Mouse (Mus musculus) hindbrain, embryonic 11.5 days (tissue): ENCODE data around the gene Prr36. TPM values are rescaled to one million over a fixed set of nuclear protein-coding genes. Genes with fewer than 3 reads are reported as not detected.

Experiments used
- ATAC-seq: fragments of 200-750 bp; cut with Nextera tagmentation; 2 replicates; pipeline ENCODE4 v1.8.0; 2017; ENCODE audit warnings: mild to moderate bottlenecking, moderate TSS enrichment, moderate library complexity; ENCODE audit not compliant: low FRiP score
- DNase-seq: peaks from one replicate; pipeline ENCODE4 v3.0.0-alpha.2; 2015; ENCODE audit warnings: low spot score
- H3K27ac ChIP-seq: fragments of 300-500 bp; sonication (generic); 2 replicates; pipeline ENCODE4 v1.5.1; 2014; ENCODE audit warnings: mild to moderate bottlenecking, low read depth, low read length
- H3K27me3 ChIP-seq: fragments of 300-500 bp; sonication (generic); 2 replicates; pipeline ENCODE4 v1.6.1; 2014; ENCODE audit warnings: mild to moderate bottlenecking, low read length, moderate library complexity, mixed read lengths; ENCODE audit not compliant: control insufficient read depth, insufficient read depth
- H3K36me3 ChIP-seq: fragments of 300-500 bp; sonication (generic); 2 replicates; pipeline ENCODE4 v1.6.1; 2014; ENCODE audit warnings: mild to moderate bottlenecking, low read length, moderate library complexity, mixed read lengths; ENCODE audit not compliant: control insufficient read depth, insufficient read depth
- H3K4me1 ChIP-seq: fragments of 300-500 bp; sonication (generic); replicated peaks from 2 replicates; pipeline ENCODE4 v1.6.1; 2014; ENCODE audit warnings: low read length, mixed read lengths; ENCODE audit not compliant: control insufficient read depth, insufficient read depth
- H3K4me2 ChIP-seq: fragments of 300-500 bp; sonication (generic); replicated peaks from 2 replicates; pipeline ENCODE4 v1.6.1; 2014; ENCODE audit warnings: mild to moderate bottlenecking, low read depth, low read length
- H3K4me3 ChIP-seq: fragments of 300-500 bp; sonication (generic); 2 replicates; pipeline ENCODE4 v1.5.1; 2014; ENCODE audit warnings: low read depth, low read length
- H3K9ac ChIP-seq: fragments of 300-500 bp; sonication (generic); 2 replicates; pipeline ENCODE4 v1.6.1; 2014; ENCODE audit warnings: low read depth, low read length
- H3K9me3 ChIP-seq: fragments of 300-500 bp; sonication (generic); 2 replicates; pipeline ENCODE4 v1.6.1; 2016; ENCODE audit warnings: low read length; ENCODE audit not compliant: control insufficient read depth
- WGBS: fragments of 180-500 bp; shearing (Covaris S2); extraction: QIAGEN DNeasy Blood & Tissue Kit; methylation state at CpG from one replicate; pipeline ENCODE4 v1.1.7; 2014; 5-methylcytosine and 5-hydroxymethylcytosine counted together
- polyA plus RNA-seq: library from polyadenylated mRNA; unstranded; fragments of >200 nt; fragmentation: Nextera tagmentation; extraction: Ambion mirVana; gene quantifications from 2 replicates; pipeline ENCODE4 v1.2.1, GENCODE M21; 2014

The Prr36 gene
- polyA plus RNA-seq = 29.0 and 33.5 TPM in 2 replicates

GRCm38 (mm10) chr8:4216791-4217621, at the start of gene Prr36:
Gene Prr36 (minus strand): TSS chr8:4217459.
- H3K27ac ChIP-seq = peak within 1 kb of the TSS; percentile 83
- under 1% methylated on average over 39 of the region's 44 CpGs for WGBS
- H3K4me3 ChIP-seq = peak within 1 kb of the TSS; percentile 65
- peaks cover 2% of the 10 kb centered on the region; the same call in 1 of the 2 replicates for H3K27me3 ChIP-seq
- H3K4me2 ChIP-seq = peak within 1 kb of the TSS; percentile 78
- ATAC-seq (peak; percentile 92), DNase-seq (peak; percentile 87)
- no peaks in the 10 kb centered on the region for H3K9me3 ChIP-seq
- peaks cover 10% of the 10 kb centered on the region for H3K4me1 ChIP-seq
- H3K36me3 ChIP-seq = no peaks in the 10 kb centered on the region
- H3K9ac ChIP-seq = peak within 1 kb of the TSS; percentile 91

- Histone ChIP-seq H3K4me3 (no peak overlapping the region), H3K4me1 (no peaks in the 10 kb centered on the region), H3K4me2 (no peak overlapping the region), H3K36me3 (peaks cover 15% of the 10 kb centered on the region), H3K27ac (no peak overlapping the region), H3K9ac (no peak overlapping the region), H3K27me3 (no peaks in the 10 kb centered on the region), H3K9me3 (no peaks in the 10 kb centered on the region)
- ATAC-seq (no peak), DNase-seq (no peak)
- WGBS = 94% methylated on average over 15 of the region's 15 CpGs
Measured at GRCm38 (mm10) chr8:4265160-4265914, 48.1 kb upstream of the Prr36 start.

GRCm38 (mm10) chr8:4263105-4263791, 46.0 kb upstream of the Prr36 start:
- no peak for ATAC-seq
- DNase-seq = no peak
- H3K4me1 ChIP-seq = no peaks in the 10 kb centered on the region; the same call in 1 of the 2 replicates
- H3K27ac ChIP-seq = no peak overlapping the region
- no peaks in the 10 kb centered on the region for H3K27me3 ChIP-seq
- no peak overlapping the region for H3K4me3 ChIP-seq
- H3K36me3 ChIP-seq = peaks cover 14% of the 10 kb centered on the region; the same call in 1 of the 2 replicates
- no peak overlapping the region for H3K9ac ChIP-seq
- WGBS = 93% methylated on average over 8 of the region's 8 CpGs
- H3K4me2 ChIP-seq = no peak overlapping the region
- no peaks in the 10 kb centered on the region for H3K9me3 ChIP-seq

GRCm38 (mm10) chr8:4259805-4260170, 42.5 kb upstream of the Prr36 start:
- 80% methylated on average over 4 of the region's 4 CpGs for WGBS
- no peak overlapping the region for H3K9ac ChIP-seq
- no peak for DNase-seq
- no peak for ATAC-seq
- no peak overlapping the region for H3K4me3 ChIP-seq
- peak overlapping the region; percentile 80; the same call in 1 of the 2 replicates for H3K4me2 ChIP-seq
- H3K9me3 ChIP-seq = no peaks in the 10 kb centered on the region
- peaks cover 8% of the 10 kb centered on the region; the same call in 1 of the 2 replicates for H3K36me3 ChIP-seq
- H3K27ac ChIP-seq = peak overlapping the region; percentile 96
- no peaks in the 10 kb centered on the region for H3K27me3 ChIP-seq
- peaks cover 7% of the 10 kb centered on the region for H3K4me1 ChIP-seq

- Histone ChIP-seq H3K9ac (peak within 1 kb of the TSS; percentile 95), H3K4me1 (peaks cover 7% of the 10 kb centered on the region), H3K4me3 (peak within 1 kb of the TSS; percentile 93), H3K9me3 (no peaks in the 10 kb centered on the region), H3K4me2 (peak within 1 kb of the TSS; percentile 80), H3K27ac (peak within 1 kb of the TSS; percentile 96), H3K27me3 (no peaks in the 10 kb centered on the region), H3K36me3 (peaks cover 8% of the 10 kb centered on the region; the same call in 1 of the 2 replicates)
- 8% methylated on average over 24 of the region's 33 CpGs for WGBS
- peak; percentile 97 for DNase-seq
- peak; percentile 94 for ATAC-seq
Measured at GRCm38 (mm10) chr8:4259125-4259804, 42.0 kb upstream of the Prr36 start, which contains the start of gene Ctxn1. Gene Ctxn1 (minus strand): TSS chr8:4259274.

- WGBS = under 1% methylated on average over 27 of the region's 32 CpGs
- H3K36me3 ChIP-seq = peaks cover 8% of the 10 kb centered on the region; the same call in 1 of the 2 replicates
- DNase-seq = no peak
Measured at GRCm38 (mm10) chr8:4258678-4259077, 41.4 kb upstream of the Prr36 start.

GRCm38 (mm10) chr8:4258233-4258632, 41.0 kb upstream of the Prr36 start:
- Histone ChIP-seq H3K4me1 (peaks cover 16% of the 10 kb centered on the region), H3K36me3 (peaks cover 8% of the 10 kb centered on the region; the same call in 1 of the 2 replicates), H3K9me3 (no peaks in the 10 kb centered on the region), H3K4me3 (peak overlapping the region; percentile 93), H3K27me3 (no peaks in the 10 kb centered on the region), H3K9ac (peak overlapping the region; percentile 95), H3K4me2 (peak overlapping the region; percentile 80), H3K27ac (peak overlapping the region; percentile 96)
- 2% methylated on average over 34 of the region's 35 CpGs for WGBS
- DNase-seq (peak; percentile 92), ATAC-seq (peak; percentile 72)

More at GRCm38 (mm10) chr8:4258678-4259077, 41.4 kb upstream of the Prr36 start:
- Histone ChIP-seq H3K4me1 (peaks cover 13% of the 10 kb centered on the region), H3K27me3 (no peaks in the 10 kb centered on the region), H3K9me3 (no peaks in the 10 kb centered on the region), H3K4me3 (peak overlapping the region; percentile 93), H3K4me2 (peak overlapping the region; percentile 80), H3K9ac (peak overlapping the region; percentile 95), H3K27ac (peak overlapping the region; percentile 96)
- peak; percentile 86 for ATAC-seq

GRCm38 (mm10) chr8:4257350-4257749, 40.1 kb upstream of the Prr36 start:
- Histone ChIP-seq H3K9me3 (no peaks in the 10 kb centered on the region), H3K4me2 (peak overlapping the region; percentile 80; the same call in 1 of the 2 replicates), H3K4me3 (no peak overlapping the region), H3K27ac (no peak overlapping the region), H3K27me3 (no peaks in the 10 kb centered on the region), H3K4me1 (peaks cover 16% of the 10 kb centered on the region), H3K9ac (peak overlapping the region; percentile 11; the same call in 1 of the 2 replicates), H3K36me3 (peaks cover 8% of the 10 kb centered on the region; the same call in 1 of the 2 replicates)
- ATAC-seq (no peak), DNase-seq (no peak)
- WGBS = 87% methylated on average over 4 of the region's 4 CpGs
